Mouse (Mus musculus) cerebellum, adult 11 months (tissue): ENCODE data around the gene Sem1.
"Not testable (repeated sequence)": the region's sequence is repeated elsewhere in the genome, so short reads cannot be mapped to it uniquely, and the experiment has no call there.

Experiments
- DNase-seq: peaks from one replicate; pipeline ENCODE4 v3.0.0; 2022

Sem1 gene

GRCm38 (mm10) chr6:6578304-6579149, at the start of gene Sem1:
Sem1 (minus strand) TSS chr6:6578663.
- peak; percentile 86 for DNase-seq

DNA sequence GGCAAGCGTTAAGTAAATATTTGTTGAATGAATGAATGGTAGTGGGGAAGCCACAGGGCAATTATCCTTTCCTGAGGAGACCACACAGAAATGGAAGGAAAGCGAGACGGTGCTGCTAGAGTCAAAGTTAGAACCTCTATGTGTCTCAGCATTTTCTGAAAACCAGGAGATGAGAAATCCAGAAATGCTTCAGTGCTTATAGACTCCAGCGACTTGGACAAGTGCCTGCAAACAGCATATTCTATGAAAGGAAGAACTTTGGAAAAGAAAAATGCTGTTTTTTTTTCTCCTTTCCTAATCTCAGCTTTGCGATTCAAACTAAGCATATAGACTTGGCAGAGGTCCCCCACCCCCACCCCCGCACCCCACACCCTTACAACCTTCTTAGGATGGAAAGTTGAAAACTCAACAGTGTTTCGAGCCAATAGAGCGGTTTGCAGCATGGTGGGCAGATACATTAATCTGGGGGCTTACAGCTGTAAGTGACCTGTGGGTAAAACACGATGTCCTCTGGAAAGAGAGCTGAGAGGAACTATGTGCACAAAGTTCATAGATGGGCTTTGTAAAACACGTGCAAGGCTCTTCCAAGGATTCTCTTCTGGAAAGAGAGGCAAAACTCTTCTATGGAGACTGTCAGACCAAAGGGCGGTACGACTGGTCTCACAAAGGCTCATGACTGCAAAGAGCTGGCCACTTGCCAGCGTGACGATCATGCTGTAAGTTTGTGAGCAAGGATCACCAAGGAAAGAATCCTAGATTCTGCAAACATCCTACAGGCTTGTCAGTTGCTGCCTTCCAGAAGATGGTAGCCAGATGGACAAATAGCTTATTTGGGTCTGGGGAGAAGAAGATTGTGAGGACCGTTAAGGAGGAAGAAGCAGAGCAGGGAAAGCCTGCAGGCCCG, 44.6 kb upstream of the Sem1 start:
- peak; percentile 2 for DNase-seq

DNA sequence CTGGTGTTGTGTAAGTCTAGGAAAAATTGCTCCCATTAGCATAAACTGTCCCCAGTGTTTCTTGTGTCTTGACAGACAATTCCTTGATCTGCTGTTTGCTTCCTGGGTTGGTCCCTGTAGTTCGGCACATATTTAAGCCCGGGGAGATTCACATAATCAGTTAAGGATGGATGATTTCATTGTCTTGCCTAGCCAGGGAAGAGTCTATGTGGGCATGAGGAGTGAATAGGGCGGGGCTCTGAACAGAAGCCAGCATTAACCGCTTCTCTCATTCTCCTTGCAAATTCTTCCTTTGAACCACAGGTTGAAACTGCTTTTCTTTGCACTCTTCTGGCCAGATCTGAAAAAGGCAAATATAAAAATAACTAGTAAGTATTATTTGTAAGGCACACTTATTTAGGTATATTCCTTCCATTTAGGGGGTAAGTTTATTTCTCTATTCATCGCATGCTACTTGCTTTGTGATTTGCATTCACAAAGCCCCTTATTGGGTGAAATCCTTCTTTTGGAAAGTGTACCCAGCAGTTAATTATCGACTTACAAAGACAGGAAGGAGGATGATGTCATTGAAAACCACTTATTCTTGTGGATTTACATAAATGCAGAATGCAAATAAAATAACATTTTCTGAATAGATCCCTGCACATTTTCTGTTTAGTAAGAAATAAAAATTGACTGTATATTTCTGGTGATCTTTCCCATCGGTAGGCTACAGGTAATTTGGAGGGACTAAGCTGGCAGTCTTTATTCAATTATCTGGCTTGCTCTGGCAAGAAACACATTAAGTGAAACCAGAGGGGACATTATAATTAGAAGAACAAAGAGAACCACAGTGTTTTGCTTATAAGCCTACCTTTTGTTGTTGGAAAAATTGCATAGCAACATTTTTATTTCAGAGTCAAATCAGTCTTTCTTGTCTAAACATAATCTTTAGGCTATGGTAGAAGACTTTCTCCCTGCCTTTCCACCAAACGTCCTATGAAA, 25.4 kb upstream of the Sem1 start:
- DNase-seq, result no peak

GRCm38 (mm10) chr6:6586313-6586712, 7.8 kb upstream of the Sem1 start:
- DNase-seq, result no peak

GRCm38 (mm10) chr6:6581849-6582248, 3.4 kb upstream of the Sem1 start:
- DNase-seq, result no peak

GRCm38 (mm10) chr6:6577741-6578284, 650 bp downstream of the Sem1 start:
- no peak for DNase-seq

GRCm38 (mm10) chr6:6577291-6577690, 1.2 kb downstream of the Sem1 start:
- DNase-seq, result no peak

DNA sequence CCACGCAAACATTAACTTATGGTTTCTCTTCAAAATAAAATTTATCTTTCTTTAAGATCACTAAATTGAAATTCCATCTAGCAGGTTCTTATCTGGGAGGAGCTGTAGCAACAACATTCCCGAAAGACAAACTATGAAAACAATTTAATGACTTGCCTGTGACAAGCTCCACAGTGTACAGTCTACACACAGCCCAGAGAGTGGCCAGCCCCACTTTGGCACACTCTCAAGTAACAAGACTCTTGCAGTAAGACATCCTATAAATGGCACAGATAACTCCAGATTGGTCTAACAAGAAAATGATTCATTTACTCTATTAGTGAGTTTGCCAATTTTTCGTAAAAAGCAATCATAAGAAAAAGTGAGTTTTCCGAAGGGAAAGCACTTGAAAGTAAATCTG, 2.7 kb downstream of the Sem1 start:
- DNase-seq, result no peak

- DNase-seq, result peak; percentile 39
Observed at GRCm38 (mm10) chr6:6568436-6568835, 10.0 kb downstream of the Sem1 start.

- peak; percentile 22 for DNase-seq
Observed at GRCm38 (mm10) chr6:6563691-6564090, 14.8 kb downstream of the Sem1 start.

DNA sequence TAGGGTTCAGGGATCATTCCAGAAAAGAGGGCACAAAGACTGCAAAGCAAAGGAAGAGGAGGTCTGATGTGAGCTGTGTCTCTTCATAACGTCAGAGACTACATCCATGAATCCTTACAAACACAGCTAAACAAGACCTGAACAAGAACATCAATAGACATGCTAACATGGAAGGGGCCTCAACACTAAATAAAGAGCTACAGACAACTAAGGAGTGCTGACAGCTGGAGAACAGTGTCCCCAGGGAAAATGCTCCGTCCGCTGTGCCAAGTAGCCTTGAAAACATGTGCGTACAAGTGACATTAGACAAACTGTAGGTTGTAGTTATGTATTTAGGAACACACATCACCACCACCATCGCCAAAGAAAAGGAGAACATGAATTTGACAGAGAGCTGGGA, 15.7 kb downstream of the Sem1 start:
- DNase-seq, result no peak

- DNase-seq, result no peak
Observed at GRCm38 (mm10) chr6:6557647-6558046, 20.8 kb downstream of the Sem1 start.

DNA sequence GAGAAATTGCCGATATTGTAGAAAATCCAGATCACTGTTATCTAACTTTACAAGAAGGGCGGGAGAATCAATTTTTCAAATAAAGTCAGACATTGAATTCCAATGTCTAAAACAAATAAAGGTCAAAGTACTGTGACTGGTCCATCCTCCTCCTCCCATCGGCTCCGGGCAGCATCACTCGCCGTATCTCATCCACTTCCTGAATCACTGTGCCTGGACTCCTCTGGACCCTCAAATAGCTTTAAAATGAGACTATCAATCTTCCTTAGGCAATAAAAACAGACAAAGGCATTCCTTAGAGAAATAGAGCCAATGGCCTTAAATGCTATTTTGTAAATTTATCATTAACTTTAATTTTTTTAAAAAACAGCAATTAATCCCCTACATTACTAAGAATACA, 26.5 kb downstream of the Sem1 start:
- DNase-seq, result no peak

DNA sequence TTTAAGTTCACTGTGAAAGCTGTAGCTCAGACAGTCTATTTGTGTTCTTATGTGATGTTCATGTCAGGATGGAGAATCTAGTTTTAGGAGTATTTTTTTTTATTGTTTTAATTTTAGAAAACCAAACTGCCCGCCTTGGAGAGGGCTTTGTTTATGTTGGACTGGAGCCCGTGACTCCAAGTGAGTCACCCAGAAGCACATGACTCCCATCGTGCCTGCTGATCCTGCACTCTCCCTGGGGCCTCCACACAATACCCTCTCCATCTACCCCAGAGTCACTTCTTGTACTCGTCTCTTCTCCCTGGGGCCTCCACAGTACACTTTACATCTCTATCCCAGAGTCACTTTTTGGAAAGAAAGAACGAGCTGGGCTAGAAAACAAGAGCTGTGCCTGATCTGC, 30.5 kb downstream of the Sem1 start:
- no peak for DNase-seq

GRCm38 (mm10) chr6:6544255-6544645, 34.2 kb downstream of the Sem1 start:
- no peak for DNase-seq

- DNase-seq, result no peak
Observed at GRCm38 (mm10) chr6:6543606-6544254, 34.7 kb downstream of the Sem1 start.

- no peak for DNase-seq
Observed at GRCm38 (mm10) chr6:6542133-6542532, 36.3 kb downstream of the Sem1 start.

DNA sequence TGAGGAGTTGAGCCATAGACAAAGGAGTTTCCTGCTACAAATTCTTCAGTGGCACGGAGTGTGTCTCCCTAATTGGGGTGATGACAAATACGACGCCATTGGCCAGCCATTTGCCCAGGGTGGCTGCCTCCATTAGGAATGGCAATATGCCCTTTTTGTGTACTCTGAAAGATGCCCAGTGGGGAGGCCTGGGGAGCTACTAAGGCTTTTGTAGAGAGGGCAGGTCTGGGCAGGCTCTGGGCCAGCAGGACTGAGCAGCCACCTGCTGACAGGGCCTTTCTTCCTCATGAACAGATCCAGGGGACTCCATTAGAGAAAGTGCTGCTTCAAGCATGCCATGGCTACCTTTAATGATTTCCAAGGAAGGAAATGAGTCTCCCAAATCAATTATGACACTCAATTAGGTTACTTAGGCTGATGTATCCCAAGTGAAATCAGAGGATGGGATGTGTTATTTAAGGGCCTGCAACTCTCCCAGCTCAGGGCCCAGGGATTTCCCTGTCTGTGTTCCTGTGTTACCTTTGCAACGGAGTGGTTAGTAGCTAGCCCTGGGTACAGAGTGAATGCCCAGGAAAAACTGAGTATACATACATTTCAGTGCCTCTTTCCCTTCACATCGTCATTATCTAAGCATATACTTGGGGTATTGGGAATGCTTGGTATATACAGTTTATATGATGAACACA, 41.5 kb downstream of the Sem1 start:
- no peak for DNase-seq

- DNase-seq, result not testable (repeated sequence)
Observed at GRCm38 (mm10) chr6:6536359-6536758, 42.1 kb downstream of the Sem1 start.
